Mouse (Mus musculus) MEL (cell line): ENCODE data around the gene Macf1. TPM values are rescaled to one million over a fixed set of nuclear protein-coding genes. Genes with fewer than 3 reads are reported as not detected.

Source experiments
- DNase-seq: peaks from one replicate; pipeline ENCODE4 v3.0.0; 2011; ENCODE audit warnings: low read depth, low spot score
- H3K27ac ChIP-seq: 2 replicates; pipeline ENCODE4 v1.5.1; 2012; ENCODE audit warnings: low read depth, mild to moderate bottlenecking, control low read depth, low read length, moderate library complexity; ENCODE audit not compliant: control insufficient read depth
- H3K27me3 ChIP-seq, 2 experiments: fragments of 150-350 bp in 1 of 2; sonication (generic) in 1 of 2; 2 replicates each; pipeline ENCODE4 v1.6.1; 2012; ENCODE audit warnings: low read length in 2 of 2, mild to moderate bottlenecking in 2 of 2, improper control_type of control experiment in 1 of 2, moderate library complexity in 1 of 2; ENCODE audit not compliant: insufficient read depth in 2 of 2, control insufficient read depth in 1 of 2
- H3K36me3 ChIP-seq, 2 experiments: 2 replicates each; pipeline ENCODE4 v1.6.1; 2012 to 2014; ENCODE audit warnings: low read length in 2 of 2, improper control_type of control experiment in 1 of 2, inconsistent platforms in 1 of 2, mild to moderate bottlenecking in 1 of 2; ENCODE audit not compliant: insufficient read depth in 2 of 2, control insufficient read depth in 1 of 2
- H3K4me1 ChIP-seq, 2 experiments: fragments of 150-350 bp in 1 of 2; sonication (generic) in 1 of 2; 2 replicates each; pipeline ENCODE4 v1.6.1; 2012; ENCODE audit warnings: low read length in 2 of 2, improper control_type of control experiment in 1 of 2, mild to moderate bottlenecking in 1 of 2; ENCODE audit not compliant: insufficient read depth in 2 of 2, control insufficient read depth in 1 of 2
- H3K4me3 ChIP-seq, 2 experiments: fragments of 150-350 bp in 1 of 2; sonication (generic) in 1 of 2; 2 replicates each; pipeline ENCODE4 v1.5.1; 2012; ENCODE audit warnings: low read depth in 2 of 2, low read length in 2 of 2, mild to moderate bottlenecking in 2 of 2, moderate library complexity in 2 of 2, control low read depth in 1 of 2, improper control_type of control experiment in 1 of 2; ENCODE audit not compliant: control insufficient read depth in 1 of 2, insufficient read depth in 1 of 2
- H3K79me2 ChIP-seq: 2 replicates; pipeline ENCODE4 v1.6.1; 2012; ENCODE audit warnings: mild to moderate bottlenecking, low read length, moderate library complexity; ENCODE audit not compliant: control insufficient read depth, poor library complexity, insufficient read depth
- H3K9ac ChIP-seq: 2 replicates; pipeline ENCODE4 v1.6.1; 2012; ENCODE audit warnings: low read depth, mild to moderate bottlenecking, control low read depth, low read length, moderate library complexity; ENCODE audit not compliant: control insufficient read depth, poor library complexity, severe bottlenecking
- H3K9me3 ChIP-seq: fragments of 150-350 bp; sonication (generic); replicated peaks from 2 replicates; pipeline ENCODE4 v1.6.1; 2012; ENCODE audit warnings: mild to moderate bottlenecking, low read length, improper control_type of control experiment, moderate library complexity; ENCODE audit not compliant: insufficient read depth
- BHLHE40 ChIP-seq: IDR thresholded peaks from 2 replicates; pipeline ENCODE4 v1.6.1; 2012; ENCODE audit warnings: low read depth, mild to moderate bottlenecking, inconsistent platforms, low read length, improper control_type of control experiment, borderline replicate concordance
- CHD2 ChIP-seq: IDR thresholded peaks from 2 replicates; pipeline ENCODE4 v1.6.1; 2011; ENCODE audit warnings: low read length, improper control_type of control experiment
- ELF1 ChIP-seq: IDR thresholded peaks from 2 replicates; pipeline ENCODE4 v1.6.1; 2014; ENCODE audit warnings: low read depth, mild to moderate bottlenecking, inconsistent platforms, low read length, improper control_type of control experiment, moderate library complexity
- EP300 ChIP-seq, 2 experiments: IDR thresholded peaks; 2 replicates each; pipeline ENCODE4 v1.6.1; 2011; ENCODE audit warnings: improper control_type of control experiment in 2 of 2, low read length in 2 of 2, low read depth in 1 of 2, mild to moderate bottlenecking in 1 of 2
- ETS1 ChIP-seq: IDR thresholded peaks from 2 replicates; pipeline ENCODE4 v1.6.1; 2012; ENCODE audit warnings: low read depth, mild to moderate bottlenecking, inconsistent platforms, low read length, improper control_type of control experiment, moderate library complexity
- GABPA ChIP-seq: IDR thresholded peaks from 2 replicates; pipeline ENCODE4 v1.6.1; 2012; ENCODE audit warnings: low read depth, mild to moderate bottlenecking, inconsistent platforms, low read length, improper control_type of control experiment, moderate library complexity
- GATA1 ChIP-seq: IDR thresholded peaks from 2 replicates; pipeline ENCODE4 v1.6.1; 2011; ENCODE audit warnings: low read depth, low read length, improper control_type of control experiment
- JUND ChIP-seq: IDR thresholded peaks from 2 replicates; pipeline ENCODE4 v1.6.1; 2011; ENCODE audit warnings: low read depth, mild to moderate bottlenecking, improper control_type of control experiment, low read length
- KAT2A ChIP-seq: conservative IDR thresholded peaks from 2 replicates; pipeline ENCODE4 v1.6.1; 2012; ENCODE audit warnings: low read depth, low read length, improper control_type of control experiment, inconsistent platforms
- MAFK ChIP-seq: IDR thresholded peaks from 2 replicates; pipeline ENCODE4 v1.6.1; 2011; ENCODE audit warnings: low read depth, mild to moderate bottlenecking, low read length, improper control_type of control experiment, borderline replicate concordance
- MAX ChIP-seq: IDR thresholded peaks from 2 replicates; pipeline ENCODE4 v1.6.1; 2011; ENCODE audit warnings: low read length, improper control_type of control experiment
- MEF2A ChIP-seq: IDR thresholded peaks from 2 replicates; pipeline ENCODE4 v1.6.1; 2014; ENCODE audit warnings: low read depth, mild to moderate bottlenecking, inconsistent platforms, low read length, improper control_type of control experiment; ENCODE audit not compliant: poor library complexity, insufficient replicate concordance, severe bottlenecking; ENCODE audit errors: extremely low read depth
- MYB ChIP-seq: IDR thresholded peaks from 2 replicates; pipeline ENCODE4 v1.6.1; 2011; ENCODE audit warnings: mild to moderate bottlenecking, low read depth, low read length, improper control_type of control experiment
- NELFE ChIP-seq: IDR thresholded peaks from 2 replicates; pipeline ENCODE4 v1.6.1; 2011; ENCODE audit warnings: low read depth, low read length, improper control_type of control experiment
- POLR2A ChIP-seq, 2 experiments: IDR thresholded peaks; 2 replicates each; pipeline ENCODE4 v1.6.1; 2011 to 2012; ENCODE audit warnings: low read length in 2 of 2, mild to moderate bottlenecking in 2 of 2, control low read depth in 1 of 2, improper control_type of control experiment in 1 of 2, low read depth in 1 of 2, moderate library complexity in 1 of 2; ENCODE audit not compliant: control insufficient read depth in 1 of 2, insufficient read depth in 1 of 2, poor library complexity in 1 of 2
- POLR2AphosphoS5 ChIP-seq: IDR thresholded peaks from 2 replicates; pipeline ENCODE4 v1.6.1; 2012; ENCODE audit warnings: low read depth, borderline replicate concordance, mild to moderate bottlenecking, inconsistent platforms, low read length, moderate library complexity, mixed read lengths
- RAD21 ChIP-seq: IDR thresholded peaks from 2 replicates; pipeline ENCODE4 v1.6.1; 2011; ENCODE audit warnings: mild to moderate bottlenecking, low read depth, low read length, improper control_type of control experiment
- RCOR1 ChIP-seq: IDR thresholded peaks from 2 replicates; pipeline ENCODE4 v1.6.1; 2012; ENCODE audit warnings: low read depth, mild to moderate bottlenecking, inconsistent platforms, low read length, improper control_type of control experiment
- SMC3 ChIP-seq: IDR thresholded peaks from 2 replicates; pipeline ENCODE4 v1.6.1; 2011; ENCODE audit warnings: low read depth, low read length, improper control_type of control experiment
- TBP ChIP-seq: IDR thresholded peaks from 2 replicates; pipeline ENCODE4 v1.8.0; 2011; ENCODE audit warnings: low read depth, low read length, improper control_type of control experiment
- TCF12 ChIP-seq: IDR thresholded peaks from 2 replicates; pipeline ENCODE4 v1.6.1; 2014; ENCODE audit warnings: low read depth, mild to moderate bottlenecking, inconsistent platforms, low read length, improper control_type of control experiment, moderate library complexity
- UBTF ChIP-seq: IDR thresholded peaks from 2 replicates; pipeline ENCODE4 v1.6.1; 2012; ENCODE audit warnings: low read depth, mild to moderate bottlenecking, inconsistent platforms, low read length, improper control_type of control experiment, moderate library complexity, borderline replicate concordance; ENCODE audit not compliant: insufficient read depth
- USF2 ChIP-seq, 2 experiments: IDR thresholded peaks; 2 replicates each; pipeline ENCODE4 v1.6.1; 2011 to 2012; ENCODE audit warnings: improper control_type of control experiment in 2 of 2, low read length in 2 of 2, borderline replicate concordance in 1 of 2, inconsistent platforms in 1 of 2, low read depth in 1 of 2, mild to moderate bottlenecking in 1 of 2; ENCODE audit not compliant: insufficient read depth in 1 of 2
- ZMIZ1 ChIP-seq: IDR thresholded peaks from 2 replicates; pipeline ENCODE4 v1.6.1; 2012; ENCODE audit warnings: low read depth, mild to moderate bottlenecking, inconsistent platforms, low read length, improper control_type of control experiment, moderate library complexity
- polyA plus RNA-seq, 2 experiments: library from polyadenylated mRNA; stranded (reverse) in 1 of 2; unstranded in 1 of 2; fragments of >175 nt in 1 of 2; fragments of >200 nt in 1 of 2; gene quantifications; 2 replicates each; pipeline versions ENCODE4 v1.2.1 to v1.2.4; 2012; ENCODE audit warnings: low replicate concordance in 2 of 2, low read depth in 1 of 2; ENCODE audit not compliant: insufficient read length in 2 of 2, insufficient read depth in 1 of 2, missing spikeins in 1 of 2
- total RNA-seq: library from RNA; depleted of rRNA; stranded (reverse); fragments of 300-350 nt; gene quantifications from 2 replicates; pipeline ENCODE4 v1.2.3, GENCODE M21; 2012

The Macf1 gene
- total and polyA plus RNA-seq, 3 experiments, result 18.5 to 71.4 (median 60.8) TPM

GRCm38 (mm10) chr4:123454871-123455640 lies 229.1 kb downstream of the Macf1 start:
- DNase-seq, result no peak
- Histone ChIP-seq H3K27me3 (no peaks in the 10 kb centered on the region), H3K36me3 (peaks cover 0 to 1% of the 10 kb centered on the region in 2 experiments; a peak in 2 of 4 replicates), H3K4me1 (no peaks in the 10 kb centered on the region; a peak in 1 of 4 replicates), H3K9ac (no peak overlapping the region), H3K27ac (no peak overlapping the region), H3K9me3 (no peaks in the 10 kb centered on the region), H3K4me3 (no peak overlapping the region), H3K79me2 (no peaks in the 10 kb centered on the region)
- TF ChIP-seq MYB (no peak), EP300 (IDR thresholded peaks at IDR 0.05; ENCODE audit: low read depth in 1 of 2, low read length in 2 of 2) (no peak), RAD21 (no peak), POLR2AphosphoS5 (no peak), NELFE (no peak), MAFK (no peak), KAT2A (no peak), ZMIZ1 (no peak), JUND (no peak), MAX (no peak)

- Histone ChIP-seq H3K9ac (no peak overlapping the region), H3K79me2 (no peaks in the 10 kb centered on the region), H3K36me3 (peaks cover 0 to 1% of the 10 kb centered on the region in 2 experiments; a peak in 2 of 4 replicates), H3K27me3 (no peaks in the 10 kb centered on the region), H3K9me3 (no peaks in the 10 kb centered on the region), H3K4me1 (no peaks in the 10 kb centered on the region; a peak in 1 of 4 replicates), H3K4me3 (no peak overlapping the region), H3K27ac (no peak overlapping the region)
- TF ChIP-seq ELF1 (no peak), USF2 (IDR thresholded peaks at IDR 0.05; ENCODE audit: borderline replicate concordance in 1 of 2, insufficient read depth in 1 of 2, low read depth in 1 of 2, low read length in 2 of 2) (no peak), GABPA (no peak), EP300 (IDR thresholded peaks at IDR 0.05; ENCODE audit: low read depth in 1 of 2, low read length in 2 of 2) (no peak), SMC3 (no peak), UBTF (no peak), MEF2A (no peak), POLR2A (IDR thresholded peaks at IDR 0.05; ENCODE audit: control insufficient read depth in 1 of 2, insufficient read depth in 1 of 2, low read depth in 1 of 2, low read length in 2 of 2, poor library complexity in 1 of 2) (no peak), POLR2AphosphoS5 (no peak), CHD2 (no peak), RCOR1 (no peak), MAX (no peak), TBP (no peak), BHLHE40 (no peak), JUND (no peak), GATA1 (no peak), KAT2A (no peak), TCF12 (no peak), RAD21 (no peak), ETS1 (no peak)
- DNase-seq, result no peak
Observed at GRCm38 (mm10) chr4:123453729-123454128, 230.4 kb downstream of the Macf1 start.
